Mouse (Mus musculus): ENCODE data around the gene Gsg1l2. TPM values are rescaled to one million over a fixed set of nuclear protein-coding genes. Genes with fewer than 3 reads are reported as not detected.

The Gsg1l2 gene
- polyA plus RNA-seq, 1 experiment, result not detected

- H3K4me2 ChIP-seq (ENCODE audit: low read depth), result no peak overlapping the region
- peaks cover 6% of the 10 kb centered on the region for H3K27me3 ChIP-seq (ENCODE audit: control insufficient read depth, insufficient read depth, insufficient read length)
- TF ChIP-seq TCF3 (IDR thresholded peaks at IDR 0.05; ENCODE audit: insufficient read length, low read depth), result no peak
- TF ChIP-seq REST (IDR thresholded peaks at IDR 0.05; ENCODE audit: insufficient read depth, insufficient read length), result no peak
- no peak for TF ChIP-seq MYOG (IDR thresholded peaks at IDR 0.05; ENCODE audit: control insufficient read depth in 1 of 3, insufficient read depth in 1 of 3, insufficient read length in 2 of 3, low read depth in 2 of 3)
- TF ChIP-seq POLR2AphosphoS2 (IDR thresholded peaks at IDR 0.05; ENCODE audit: insufficient read length, low read depth), result no peak
- no peak for TF ChIP-seq SRF (IDR thresholded peaks at IDR 0.05; ENCODE audit: control insufficient read depth, insufficient read length, low read depth)
- TF ChIP-seq USF1 (IDR thresholded peaks at IDR 0.05; ENCODE audit: low read depth), result no peak
- no peak for TF ChIP-seq E2F4 (IDR thresholded peaks at IDR 0.05; ENCODE audit: insufficient read depth)
- TF ChIP-seq POLR2A (IDR thresholded peaks at IDR 0.05; ENCODE audit: insufficient read length, low read depth), result no peak
- no peak for TF ChIP-seq MYOD1 (IDR thresholded peaks at IDR 0.05; ENCODE audit: control insufficient read depth in 1 of 3, insufficient read length in 2 of 3, low read depth in 2 of 3)
- no peak for TF ChIP-seq MAX (IDR thresholded peaks at IDR 0.05; ENCODE audit: low read depth)
- TF ChIP-seq CEBPB (IDR thresholded peaks at IDR 0.05; ENCODE audit: insufficient read depth, poor library complexity, severe bottlenecking), result no peak
- TF ChIP-seq TCF12 (IDR thresholded peaks at IDR 0.05; ENCODE audit: insufficient read depth, poor library complexity, severe bottlenecking), result no peak
- no peak overlapping the region for H3K4me3 ChIP-seq
- H3K36me3 ChIP-seq (ENCODE audit: control insufficient read depth, insufficient read depth), result no peaks in the 10 kb centered on the region
- H3ac ChIP-seq (ENCODE audit: control insufficient read depth, insufficient read length), result no peak overlapping the region
- H3K79me2 ChIP-seq (ENCODE audit: control insufficient read depth, insufficient read depth), result no peaks in the 10 kb centered on the region
Observed at GRCm38 (mm10) chr11:67756287-67756686, 18.1 kb upstream of the Gsg1l2 start.

- TF ChIP-seq MYOG (IDR thresholded peaks at IDR 0.05; ENCODE audit: control insufficient read depth in 1 of 3, insufficient read depth in 1 of 3, insufficient read length in 2 of 3, low read depth in 2 of 3) (no peak), REST (IDR thresholded peaks at IDR 0.05; ENCODE audit: insufficient read depth, insufficient read length) (no peak), USF1 (IDR thresholded peaks at IDR 0.05; ENCODE audit: low read depth) (no peak), CEBPB (IDR thresholded peaks at IDR 0.05; ENCODE audit: insufficient read depth, poor library complexity, severe bottlenecking) (no peak), E2F4 (IDR thresholded peaks at IDR 0.05; ENCODE audit: insufficient read depth) (no peak), MYOD1 (IDR thresholded peaks at IDR 0.05; ENCODE audit: control insufficient read depth in 1 of 3, insufficient read length in 2 of 3, low read depth in 2 of 3) (no peak), POLR2A (IDR thresholded peaks at IDR 0.05; ENCODE audit: insufficient read length, low read depth) (no peak), SRF (IDR thresholded peaks at IDR 0.05; ENCODE audit: control insufficient read depth, insufficient read length, low read depth) (no peak), TCF12 (IDR thresholded peaks at IDR 0.05; ENCODE audit: insufficient read depth, poor library complexity, severe bottlenecking) (no peak), TCF3 (IDR thresholded peaks at IDR 0.05; ENCODE audit: insufficient read length, low read depth) (no peak), MAX (IDR thresholded peaks at IDR 0.05; ENCODE audit: low read depth) (no peak), POLR2AphosphoS2 (IDR thresholded peaks at IDR 0.05; ENCODE audit: insufficient read length, low read depth) (no peak)
- H3K4me2 ChIP-seq (ENCODE audit: low read depth), result no peak overlapping the region
- no peak overlapping the region for H3ac ChIP-seq (ENCODE audit: control insufficient read depth, insufficient read length)
- H3K36me3 ChIP-seq (ENCODE audit: control insufficient read depth, insufficient read depth), result no peaks in the 10 kb centered on the region
- H3K27me3 ChIP-seq (ENCODE audit: control insufficient read depth, insufficient read depth, insufficient read length), result no peaks in the 10 kb centered on the region
- H3K79me2 ChIP-seq (ENCODE audit: control insufficient read depth, insufficient read depth), result no peaks in the 10 kb centered on the region
- H3K4me3 ChIP-seq, result no peak overlapping the region
Observed at GRCm38 (mm10) chr11:67757373-67758167, 16.8 kb upstream of the Gsg1l2 start.

- no peaks in the 10 kb centered on the region for H3K79me2 ChIP-seq (ENCODE audit: control insufficient read depth, insufficient read depth)
- H3K4me3 ChIP-seq, result no peak within 1 kb of the TSS
- no peaks in the 10 kb centered on the region for H3K36me3 ChIP-seq (ENCODE audit: control insufficient read depth, insufficient read depth)
- peaks cover 59% of the 10 kb centered on the region for H3K27me3 ChIP-seq (ENCODE audit: control insufficient read depth, insufficient read depth, insufficient read length)
- no peak within 1 kb of the TSS for H3ac ChIP-seq (ENCODE audit: control insufficient read depth, insufficient read length)
- no peak within 1 kb of the TSS for H3K4me2 ChIP-seq (ENCODE audit: low read depth)
- TF ChIP-seq REST (IDR thresholded peaks at IDR 0.05; ENCODE audit: insufficient read depth, insufficient read length), result no peak
Observed at GRCm38 (mm10) chr11:67771053-67771452, 3.4 kb upstream of the Gsg1l2 start, which contains the start of gene Glp2r. Gene Glp2r (minus strand): TSS chr11:67771153.

- TF ChIP-seq SRF (IDR thresholded peaks at IDR 0.05; ENCODE audit: control insufficient read depth, insufficient read length, low read depth), result no peak
- TF ChIP-seq POLR2A (IDR thresholded peaks at IDR 0.05; ENCODE audit: insufficient read length, low read depth), result no peak
- TF ChIP-seq POLR2AphosphoS2 (IDR thresholded peaks at IDR 0.05; ENCODE audit: insufficient read length, low read depth), result no peak
- no peak for TF ChIP-seq MYOG (IDR thresholded peaks at IDR 0.05; ENCODE audit: control insufficient read depth in 1 of 3, insufficient read depth in 1 of 3, insufficient read length in 2 of 3, low read depth in 2 of 3)
- no peak for TF ChIP-seq CEBPB (IDR thresholded peaks at IDR 0.05; ENCODE audit: insufficient read depth, poor library complexity, severe bottlenecking)
- no peak for TF ChIP-seq TCF3 (IDR thresholded peaks at IDR 0.05; ENCODE audit: insufficient read length, low read depth)
- no peak for TF ChIP-seq MYOD1 (IDR thresholded peaks at IDR 0.05; ENCODE audit: control insufficient read depth in 1 of 3, insufficient read length in 2 of 3, low read depth in 2 of 3)
- TF ChIP-seq TCF12 (IDR thresholded peaks at IDR 0.05; ENCODE audit: insufficient read depth, poor library complexity, severe bottlenecking), result no peak
- Histone ChIP-seq H3K4me2 (ENCODE audit: low read depth) (no peak overlapping the region), H3ac (ENCODE audit: control insufficient read depth, insufficient read length) (no peak overlapping the region), H3K79me2 (ENCODE audit: control insufficient read depth, insufficient read depth) (no peaks in the 10 kb centered on the region), H3K4me3 (no peak overlapping the region), H3K27me3 (ENCODE audit: control insufficient read depth, insufficient read depth, insufficient read length) (peaks cover 59% of the 10 kb centered on the region), H3K36me3 (ENCODE audit: control insufficient read depth, insufficient read depth) (no peaks in the 10 kb centered on the region)
Observed at GRCm38 (mm10) chr11:67771691-67772090, 2.7 kb upstream of the Gsg1l2 start.

GRCm38 (mm10) chr11:67772577-67772976, 1.8 kb upstream of the Gsg1l2 start:
- H3K36me3 ChIP-seq (ENCODE audit: control insufficient read depth, insufficient read depth), result no peaks in the 10 kb centered on the region
- TF ChIP-seq USF1 (IDR thresholded peaks at IDR 0.05; ENCODE audit: low read depth) (no peak), TCF12 (IDR thresholded peaks at IDR 0.05; ENCODE audit: insufficient read depth, poor library complexity, severe bottlenecking) (no peak), TCF3 (IDR thresholded peaks at IDR 0.05; ENCODE audit: insufficient read length, low read depth) (no peak), REST (IDR thresholded peaks at IDR 0.05; ENCODE audit: insufficient read depth, insufficient read length) (no peak), MAX (IDR thresholded peaks at IDR 0.05; ENCODE audit: low read depth) (no peak), POLR2AphosphoS2 (IDR thresholded peaks at IDR 0.05; ENCODE audit: insufficient read length, low read depth) (no peak), POLR2A (IDR thresholded peaks at IDR 0.05; ENCODE audit: insufficient read length, low read depth) (no peak), CEBPB (IDR thresholded peaks at IDR 0.05; ENCODE audit: insufficient read depth, poor library complexity, severe bottlenecking) (no peak), SRF (IDR thresholded peaks at IDR 0.05; ENCODE audit: control insufficient read depth, insufficient read length, low read depth) (no peak), MYOG (IDR thresholded peaks at IDR 0.05; ENCODE audit: control insufficient read depth in 1 of 3, insufficient read depth in 1 of 3, insufficient read length in 2 of 3, low read depth in 2 of 3) (no peak)
- no peak overlapping the region for H3K4me2 ChIP-seq (ENCODE audit: low read depth)
- H3K79me2 ChIP-seq (ENCODE audit: control insufficient read depth, insufficient read depth), result no peaks in the 10 kb centered on the region
- peaks cover 59% of the 10 kb centered on the region for H3K27me3 ChIP-seq (ENCODE audit: control insufficient read depth, insufficient read depth, insufficient read length)
- no peak overlapping the region for H3ac ChIP-seq (ENCODE audit: control insufficient read depth, insufficient read length)
- no peak overlapping the region for H3K4me3 ChIP-seq

Measured in myocyte (in vitro differentiated cells).